Mouse (Mus musculus) heart, postnatal 0 days (tissue): ENCODE measurements around the gene Nr2f6.

Source experiments
- CTCF ChIP-seq: IDR thresholded peaks from 2 replicates; pipeline ENCODE4 v1.5.1; 2016; ENCODE audit warnings: antibody characterized with exemption, control low read depth, low read depth
- EP300 ChIP-seq: IDR thresholded peaks from 2 replicates; pipeline ENCODE4 v1.6.1; 2016; ENCODE audit warnings: antibody characterized with exemption, low read depth

DNA sequence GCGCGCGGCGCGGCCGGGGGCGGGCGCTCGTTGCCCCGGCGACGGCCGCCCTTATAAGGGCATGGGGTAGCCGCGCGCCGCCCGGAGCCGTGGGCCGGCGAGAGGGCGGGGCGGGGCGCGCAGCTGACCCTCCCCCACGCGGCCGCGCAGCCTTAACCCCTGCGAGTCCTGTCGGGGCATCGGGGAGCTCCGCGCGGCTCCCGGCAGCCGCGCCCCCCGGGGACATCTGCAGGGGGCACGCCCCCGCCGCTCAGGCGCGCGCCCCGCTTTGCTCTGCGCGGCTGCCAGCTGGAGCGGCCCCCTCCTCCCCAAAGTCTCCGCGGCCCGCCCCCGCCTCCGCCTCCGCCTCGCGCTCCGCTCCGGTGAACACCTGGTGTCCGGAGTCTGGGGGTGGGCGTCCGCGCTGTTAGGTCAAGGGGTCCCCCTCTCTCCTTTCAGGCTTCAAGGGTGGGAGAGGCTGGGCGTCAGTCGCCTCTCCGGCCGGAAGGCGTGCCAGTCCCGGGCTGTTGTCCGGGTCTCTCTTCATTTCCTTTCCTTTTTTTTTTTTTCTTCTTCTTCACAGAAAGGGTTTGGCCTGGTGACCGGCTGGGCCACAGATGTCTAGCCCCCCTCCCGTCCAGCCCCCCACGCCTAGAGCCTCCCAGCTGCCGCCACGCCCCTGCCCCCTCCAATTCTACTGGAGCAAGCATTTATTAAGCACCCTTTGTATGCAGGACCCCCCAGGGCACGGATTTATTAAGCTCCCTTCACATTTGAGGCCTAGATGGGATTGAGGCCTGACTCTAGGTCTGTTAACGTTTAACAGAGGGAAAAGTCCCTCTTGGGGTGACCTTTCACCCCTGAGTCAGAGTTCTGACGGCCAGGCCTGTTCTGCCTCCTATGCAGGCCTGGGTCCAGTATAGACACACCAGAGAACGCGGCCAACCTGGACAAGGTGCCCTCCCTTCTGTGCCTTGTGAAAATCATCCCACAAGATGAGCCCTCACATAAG lies 506 bp upstream of the Nr2f6 start:
- TF ChIP-seq CTCF (no peak), EP300 (no peak; the same call in 1 of the 2 replicates)
